Mouse (Mus musculus) testis, adult 2 months (tissue): ENCODE measurements around the gene Zcchc7. TPM values are rescaled to one million over a fixed set of nuclear protein-coding genes. Genes with fewer than 3 reads are reported as not detected.
"Not testable (repeated sequence)": the region's sequence is repeated elsewhere in the genome, so short reads cannot be mapped to it uniquely, and the experiment has no call there.

ENCODE experiments used
- H3K27ac ChIP-seq: fragments of 200-500 bp; 2 replicates; pipeline ENCODE4 v1.5.1; 2012; ENCODE audit warnings: low read depth, low read length; ENCODE audit not compliant: control insufficient read depth, insufficient read depth
- H3K27me3 ChIP-seq: fragments of 200-500 bp; 2 replicates; pipeline ENCODE4 v1.6.1; 2012; ENCODE audit warnings: mild to moderate bottlenecking, low read length, moderate library complexity; ENCODE audit not compliant: control insufficient read depth, insufficient read depth
- H3K36me3 ChIP-seq: fragments of 200-500 bp; 2 replicates; pipeline ENCODE4 v1.6.1; 2012; ENCODE audit warnings: mild to moderate bottlenecking, low read length; ENCODE audit not compliant: control insufficient read depth, insufficient read depth
- H3K4me1 ChIP-seq: fragments of 200-500 bp; 2 replicates; pipeline ENCODE4 v1.6.1; 2012; ENCODE audit warnings: low read length; ENCODE audit not compliant: control insufficient read depth, insufficient read depth
- H3K4me3 ChIP-seq: fragments of 200-500 bp; 2 replicates; pipeline ENCODE4 v1.5.1; 2012; ENCODE audit warnings: low read depth, mild to moderate bottlenecking, low read length, moderate library complexity, mixed read lengths; ENCODE audit not compliant: control insufficient read depth
- CTCF ChIP-seq: fragments of 200-500 bp; IDR thresholded peaks from 2 replicates; pipeline ENCODE4 v1.5.1; 2012; ENCODE audit warnings: low read depth, mild to moderate bottlenecking, inconsistent platforms, low read length, moderate library complexity; ENCODE audit not compliant: control insufficient read depth, insufficient read depth, insufficient replicate concordance
- POLR2A ChIP-seq: fragments of 200-500 bp; IDR thresholded peaks from 2 replicates; pipeline ENCODE4 v1.6.1; 2012; ENCODE audit warnings: low read depth, mild to moderate bottlenecking, inconsistent platforms, low read length, moderate library complexity; ENCODE audit not compliant: control insufficient read depth
- polyA plus RNA-seq: library from polyadenylated mRNA; depleted of rRNA; stranded (reverse); fragments of >200 nt; gene quantifications from 2 replicates; pipeline ENCODE4 v1.2.3, GENCODE M21; 2012

The Zcchc7 gene
- polyA plus RNA-seq, 1 experiment = 25.3 TPM

GRCm38 (mm10) chr4:44938359-44939340 is 183.0 kb downstream of the Zcchc7 start:
- no peak for TF ChIP-seq CTCF
- TF ChIP-seq POLR2A = no peak
- no peaks in the 10 kb centered on the region for H3K36me3 ChIP-seq
- H3K27ac ChIP-seq = no peak overlapping the region
- H3K4me3 ChIP-seq = no peak overlapping the region
- H3K27me3 ChIP-seq = no peaks in the 10 kb centered on the region
- no peaks in the 10 kb centered on the region for H3K4me1 ChIP-seq

DNA sequence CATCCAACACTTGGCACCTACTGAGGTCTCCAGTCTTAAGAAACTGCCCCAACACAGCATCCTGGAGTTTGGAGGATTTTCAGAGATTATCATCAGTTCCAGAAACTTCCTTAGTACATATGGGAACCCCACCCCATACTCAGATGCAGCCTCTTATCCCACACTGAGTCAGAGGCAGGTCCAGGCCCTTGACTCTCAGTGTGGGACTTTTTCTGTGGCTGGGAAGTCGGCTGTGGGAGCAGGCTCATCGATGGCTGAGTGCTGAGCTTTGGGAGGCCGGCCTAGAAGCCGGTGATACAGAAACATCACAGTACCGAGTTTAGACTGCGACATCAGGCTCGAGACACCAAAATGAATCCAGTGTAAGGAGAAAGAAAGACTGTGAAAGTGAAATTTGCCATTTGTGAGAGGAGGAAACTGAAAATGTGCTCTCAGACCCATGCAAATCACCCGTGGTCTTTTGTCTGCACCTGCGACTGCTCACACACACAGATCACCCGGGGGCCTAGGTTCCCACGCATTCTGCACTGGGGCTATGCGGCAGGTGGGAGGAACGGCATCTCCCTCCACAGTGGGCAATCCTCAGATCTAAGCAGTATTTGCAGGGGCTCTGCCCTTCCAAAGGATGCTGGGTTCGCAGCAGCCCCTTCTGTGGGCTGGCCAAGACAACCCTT is 184.0 kb downstream of the Zcchc7 start:
- H3K4me3 ChIP-seq = no peak overlapping the region
- H3K4me1 ChIP-seq = no peaks in the 10 kb centered on the region
- no peaks in the 10 kb centered on the region for H3K27me3 ChIP-seq
- no peak for TF ChIP-seq CTCF
- TF ChIP-seq POLR2A = no peak
- no peaks in the 10 kb centered on the region for H3K36me3 ChIP-seq
- H3K27ac ChIP-seq = no peak overlapping the region

DNA sequence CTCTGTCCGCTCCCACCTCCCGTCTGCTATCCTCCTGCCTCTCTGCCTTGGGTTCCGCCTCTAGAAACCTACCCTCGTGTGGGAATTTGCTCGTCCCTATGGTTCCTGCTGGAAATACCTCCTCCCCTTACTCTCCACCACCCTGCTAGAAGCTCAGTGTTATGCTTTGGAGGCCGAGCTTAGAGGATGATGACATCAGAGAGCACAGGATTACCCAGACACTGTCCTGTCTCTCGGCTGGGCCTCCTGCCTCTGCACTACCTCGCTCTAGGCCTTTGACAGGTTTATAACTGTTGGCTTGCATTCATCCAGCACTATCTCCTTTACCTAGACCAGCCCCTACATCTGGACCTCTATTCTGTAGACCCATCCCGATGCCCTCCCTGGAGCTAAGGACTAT is 184.6 kb downstream of the Zcchc7 start:
- no peak overlapping the region for H3K4me3 ChIP-seq
- TF ChIP-seq POLR2A = no peak
- TF ChIP-seq CTCF = no peak
- H3K27ac ChIP-seq = no peak overlapping the region
- H3K27me3 ChIP-seq = no peaks in the 10 kb centered on the region
- no peaks in the 10 kb centered on the region for H3K36me3 ChIP-seq
- H3K4me1 ChIP-seq = no peaks in the 10 kb centered on the region

DNA sequence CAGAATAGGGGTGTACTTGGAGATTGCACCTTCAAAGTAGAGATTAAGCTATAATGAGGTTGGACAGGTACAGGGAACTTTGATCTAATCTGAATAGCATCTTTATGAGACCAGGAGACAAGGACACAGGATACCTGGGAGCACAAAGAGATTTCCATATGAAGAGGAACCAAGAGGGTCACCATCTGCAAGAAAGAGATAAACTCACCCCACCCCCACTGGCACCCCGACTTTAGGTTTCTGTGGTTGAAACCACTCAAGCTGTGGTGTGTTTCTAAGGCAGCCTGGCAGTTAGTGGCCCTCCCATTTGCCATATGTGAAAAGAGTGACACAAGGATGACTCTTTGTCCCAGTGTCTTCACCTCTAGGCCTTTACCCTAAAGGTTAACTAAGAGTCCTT is 186.6 kb downstream of the Zcchc7 start:
- no peak overlapping the region for H3K4me3 ChIP-seq
- no peaks in the 10 kb centered on the region for H3K36me3 ChIP-seq
- H3K27me3 ChIP-seq = no peaks in the 10 kb centered on the region
- TF ChIP-seq POLR2A = no peak
- no peak for TF ChIP-seq CTCF
- H3K4me1 ChIP-seq = no peaks in the 10 kb centered on the region
- H3K27ac ChIP-seq = no peak overlapping the region

DNA sequence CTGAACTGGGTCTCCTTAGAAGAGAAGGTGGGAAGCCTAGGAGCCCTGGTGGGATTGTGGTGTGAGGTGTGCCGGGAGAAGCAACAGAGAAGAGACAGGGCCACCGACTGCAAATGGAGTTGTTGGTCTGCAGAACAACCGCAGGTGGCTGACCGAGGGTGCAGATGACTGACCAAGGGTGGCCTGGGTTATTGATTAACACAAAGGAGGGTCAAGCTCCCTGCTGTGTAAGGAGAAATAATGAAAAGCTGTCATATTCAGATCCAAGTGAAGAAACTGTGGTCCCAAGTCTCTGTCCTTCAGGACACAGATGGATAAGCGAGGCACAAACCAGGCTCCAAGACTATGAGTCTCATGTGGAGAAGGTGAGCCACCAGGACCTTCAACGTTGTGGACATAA is 187.8 kb downstream of the Zcchc7 start:
- Histone ChIP-seq H3K27ac (no peak overlapping the region), H3K4me1 (no peaks in the 10 kb centered on the region), H3K36me3 (no peaks in the 10 kb centered on the region), H3K4me3 (no peak overlapping the region), H3K27me3 (no peaks in the 10 kb centered on the region)
- TF ChIP-seq CTCF = no peak
- TF ChIP-seq POLR2A = no peak

- TF ChIP-seq CTCF = no peak
- no peak for TF ChIP-seq POLR2A
- Histone ChIP-seq H3K4me3 (no peak overlapping the region), H3K27ac (no peak overlapping the region), H3K36me3 (no peaks in the 10 kb centered on the region), H3K27me3 (no peaks in the 10 kb centered on the region), H3K4me1 (no peaks in the 10 kb centered on the region)
Measured at GRCm38 (mm10) chr4:44944426-44945075, 188.9 kb downstream of the Zcchc7 start.

GRCm38 (mm10) chr4:44946126-44946525 is 190.4 kb downstream of the Zcchc7 start:
- not testable (repeated sequence) for H3K4me3 ChIP-seq, H3K27ac ChIP-seq, H3K27me3 ChIP-seq, H3K36me3 ChIP-seq, H3K4me1 ChIP-seq
